Mouse (Mus musculus) G1E (cell line): ENCODE measurements around the gene Calcrl.

Source experiments
- CTCF ChIP-seq: IDR thresholded peaks from 2 replicates; pipeline ENCODE4 v1.5.1; 2012; ENCODE audit warnings: low read depth, low read length, inconsistent platforms, mixed read lengths
- GATA1 ChIP-seq: IDR thresholded peaks from 2 replicates; pipeline ENCODE4 v1.6.1; 2012; ENCODE audit warnings: borderline replicate concordance, low read length, inconsistent platforms, mixed read lengths
- GATA2 ChIP-seq: IDR thresholded peaks from 2 replicates; pipeline ENCODE4 v1.6.1; 2012; ENCODE audit warnings: low read depth, low read length, inconsistent platforms, borderline replicate concordance
- POLR2AphosphoS5 ChIP-seq: IDR thresholded peaks from 2 replicates; pipeline ENCODE4 v1.6.1; 2012; ENCODE audit warnings: low read depth, low read length, inconsistent platforms; ENCODE audit not compliant: insufficient replicate concordance
- TAL1 ChIP-seq: conservative IDR thresholded peaks from 2 replicates; pipeline ENCODE4 v1.6.1; 2012; ENCODE audit warnings: low read depth, low read length, inconsistent platforms, mixed read lengths

DNA sequence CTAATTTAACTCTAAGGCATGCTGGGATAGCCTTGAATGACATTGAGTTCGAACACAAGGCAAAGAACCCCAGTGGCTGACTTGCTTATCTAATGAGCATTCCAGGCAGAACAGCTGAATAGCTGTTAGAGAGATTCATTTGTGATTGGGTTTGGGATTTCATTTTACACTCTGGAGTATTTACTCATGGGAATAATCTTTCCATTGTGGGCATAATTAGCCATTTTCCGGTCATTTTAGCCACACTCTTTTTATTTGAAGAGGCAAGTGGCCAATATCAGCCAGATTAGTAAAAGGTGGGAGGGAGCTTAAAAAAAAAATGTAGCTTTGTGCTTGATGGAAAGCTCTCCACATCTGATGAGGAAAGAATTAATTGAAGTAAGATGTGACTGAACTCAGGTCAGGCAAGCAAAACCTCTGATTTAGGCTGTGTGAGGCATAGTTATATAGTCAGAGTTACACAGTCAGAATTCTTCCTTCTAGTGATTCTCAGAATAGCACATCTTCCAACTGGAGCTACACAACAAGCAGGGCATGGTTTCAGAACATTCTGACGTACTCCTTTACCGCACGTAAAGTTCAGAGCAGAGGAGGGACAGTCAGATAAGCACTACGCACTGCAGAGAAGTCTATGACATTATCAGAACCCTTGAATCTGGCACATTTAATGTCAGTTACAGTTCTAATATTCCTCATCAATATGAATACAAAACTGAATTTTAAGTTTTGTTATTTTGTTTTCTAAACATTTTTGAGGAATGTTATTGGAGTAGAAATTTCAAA is 40.1 kb downstream of the Calcrl start:
- TF ChIP-seq CTCF (no peak), TAL1 (no peak), GATA1 (no peak), POLR2AphosphoS5 (no peak), GATA2 (no peak)
